Mouse (Mus musculus) fat pad, adult 2 months (tissue): ENCODE results near the gene Klrk1.
"Not testable (repeated sequence)": the region's sequence is repeated elsewhere in the genome, so short reads cannot be mapped to it uniquely, and the experiment has no call there.

ENCODE experiments used
- DNase-seq: peaks from one replicate; pipeline ENCODE4 v3.0.0-alpha.2; 2011; ENCODE audit warnings: low read depth, low spot score; ENCODE audit errors: extremely low read depth

Gene Klrk1

GRCm38 (mm10) chr6:129623735-129624134, at the start of gene Klrk1:
Klrk1 (minus strand) TSS chr6:129623864.
- no peak for DNase-seq

GRCm38 (mm10) chr6:129661301-129661700, 37.6 kb upstream of the Klrk1 start:
- DNase-seq = not testable (repeated sequence)

DNA sequence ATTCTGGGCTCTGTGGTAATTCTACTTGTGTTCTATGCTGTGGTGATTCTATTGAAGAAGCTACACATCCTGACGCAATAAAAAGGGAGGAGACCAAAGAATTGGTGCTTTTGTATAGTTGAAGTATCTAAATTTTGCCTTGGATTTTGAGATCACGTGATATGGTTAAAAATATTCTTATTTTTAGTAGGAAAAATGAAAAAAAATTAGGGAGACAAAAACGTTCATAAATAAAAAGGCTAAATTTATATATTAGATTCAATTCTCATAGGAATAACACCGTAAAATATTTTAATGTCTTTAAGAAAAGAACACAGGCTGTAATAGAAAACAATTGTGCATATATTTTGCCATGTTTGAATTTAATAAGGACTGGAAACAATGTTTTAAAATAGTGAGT, 36.9 kb upstream of the Klrk1 start, which contains the start of gene Klrc2:
Gene Klrc2 (minus strand): TSS at position 101 of the 400 bp plus-strand sequence.
- not testable (repeated sequence) for DNase-seq

GRCm38 (mm10) chr6:129644054-129644453, 20.4 kb upstream of the Klrk1 start:
- DNase-seq = not testable (repeated sequence)

DNA sequence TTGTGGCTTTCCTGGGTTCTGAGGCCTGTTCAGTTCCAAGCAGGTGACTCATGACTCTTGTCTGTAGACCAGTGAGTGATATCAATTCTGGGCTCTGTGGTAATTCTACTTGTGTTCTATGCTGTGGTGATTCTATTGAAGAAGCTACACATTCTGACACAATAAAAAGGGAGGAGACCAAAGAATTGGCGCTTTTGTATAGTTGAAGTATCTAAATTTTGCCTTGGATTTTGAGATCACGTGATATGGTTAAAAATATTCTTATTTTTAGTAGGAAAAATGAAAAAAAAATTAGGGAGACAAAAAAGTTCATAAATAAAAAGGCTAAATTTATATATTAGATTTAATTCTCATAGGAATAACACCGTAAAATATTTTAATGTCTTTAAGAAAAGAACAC, 19.6 kb upstream of the Klrk1 start, which contains the start of gene Klrc3:
Gene Klrc3 (minus strand): TSS at position 101 of the 400 bp plus-strand sequence.
- DNase-seq = not testable (repeated sequence)

- DNase-seq = not testable (repeated sequence)
Observed at GRCm38 (mm10) chr6:129631046-129631445, 7.4 kb upstream of the Klrk1 start.

- DNase-seq = no peak
Observed at GRCm38 (mm10) chr6:129608372-129608771, 15.3 kb downstream of the Klrk1 start.

- no peak for DNase-seq
Observed at GRCm38 (mm10) chr6:129591508-129591907, 32.2 kb downstream of the Klrk1 start, which contains the start of gene Klrd1. Klrd1 (plus strand) TSS chr6:129591782.

- no peak for DNase-seq
Observed at GRCm38 (mm10) chr6:129583014-129583413, 40.6 kb downstream of the Klrk1 start.

- DNase-seq = no peak
Observed at GRCm38 (mm10) chr6:129581896-129582295, 41.8 kb downstream of the Klrk1 start.

DNA sequence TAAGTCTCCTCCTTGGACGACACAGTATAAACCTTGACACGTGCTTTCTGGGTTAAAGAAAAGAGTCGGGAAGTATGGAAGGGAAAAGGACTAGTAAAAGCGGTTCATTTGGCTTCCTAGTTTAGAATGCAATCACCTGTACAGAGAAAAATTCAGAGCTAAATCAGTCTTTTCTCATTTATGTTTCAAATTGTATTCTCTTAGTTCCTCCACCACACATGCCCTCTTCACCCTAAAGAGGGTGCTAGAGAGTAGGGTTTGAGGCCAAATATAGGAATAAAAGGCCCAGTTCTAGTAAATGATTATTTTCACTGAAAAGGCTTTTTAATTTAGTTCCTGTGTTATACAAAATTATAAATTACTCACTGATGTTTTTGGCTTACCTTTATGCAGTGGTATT, 42.4 kb downstream of the Klrk1 start:
- DNase-seq = no peak

GRCm38 (mm10) chr6:129577605-129578004, 46.1 kb downstream of the Klrk1 start, which contains the start of gene Klre1:
Klre1 (plus strand) TSS chr6:129577905.
- no peak for DNase-seq

- no peak for DNase-seq
Observed at GRCm38 (mm10) chr6:129575315-129575714, 48.3 kb downstream of the Klrk1 start.

DNA sequence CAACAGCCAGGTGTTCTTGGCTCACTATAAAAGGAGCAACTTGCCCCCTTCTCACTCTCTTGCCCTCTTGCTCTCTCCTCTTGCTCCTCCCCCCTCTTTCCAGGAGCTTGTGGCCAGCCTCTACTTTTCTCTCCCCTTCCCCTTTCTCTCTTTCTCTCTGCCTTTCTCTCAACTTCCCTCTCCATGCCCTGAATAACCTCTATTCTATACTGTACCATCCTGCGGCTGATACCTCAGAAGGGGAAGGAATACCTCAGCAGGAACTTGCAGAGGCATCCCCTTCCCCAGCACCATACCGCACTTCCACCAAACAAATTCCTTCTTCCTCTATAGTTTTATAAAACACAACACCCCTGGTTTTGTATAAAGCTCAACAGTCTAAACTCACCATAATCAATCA, 58.4 kb downstream of the Klrk1 start:
- DNase-seq = no peak
